Mouse (Mus musculus): ENCODE data around the gene Cct6b.
A peak's percentile ranks its signal among the peaks of the same experiment; 100 is the strongest.

Cct6b gene

GRCm38 (mm10) chr11:82763742-82764437 lies at the start of gene Cct6b, which contains the start of gene Zfp830:
TSS of gene Cct6b (minus strand) at chr11:82764321.
TSS of gene Zfp830 (plus strand) at chr11:82764345.
- peak; percentile 95 for DNase-seq

- no peak for DNase-seq
Observed at GRCm38 (mm10) chr11:82808485-82808884, 44.4 kb upstream of the Cct6b start.

- no peak for DNase-seq
Observed at GRCm38 (mm10) chr11:82807370-82807769, 43.2 kb upstream of the Cct6b start.

- no peak for DNase-seq
Observed at GRCm38 (mm10) chr11:82806656-82807055, 42.5 kb upstream of the Cct6b start.

GRCm38 (mm10) chr11:82783453-82783852 lies 19.3 kb upstream of the Cct6b start:
- DNase-seq: no peak

GRCm38 (mm10) chr11:82782197-82782596 lies 18.1 kb upstream of the Cct6b start:
- DNase-seq: no peak

- peak; percentile 96 for DNase-seq
Observed at GRCm38 (mm10) chr11:82780983-82781903, 17.1 kb upstream of the Cct6b start, which contains the start of gene Lig3. TSS of gene Lig3 (plus strand) at chr11:82781108.

GRCm38 (mm10) chr11:82780134-82780533 lies 16.0 kb upstream of the Cct6b start:
- no peak for DNase-seq

GRCm38 (mm10) chr11:82764438-82764924 lies 360 bp upstream of the Cct6b start:
- no peak for DNase-seq

- DNase-seq: no peak
Observed at GRCm38 (mm10) chr11:82763261-82763660, 860 bp downstream of the Cct6b start.

- DNase-seq: no peak
Observed at GRCm38 (mm10) chr11:82762286-82762829, 1.8 kb downstream of the Cct6b start.

- no peak for DNase-seq
Observed at GRCm38 (mm10) chr11:82755919-82756318, 8.2 kb downstream of the Cct6b start.

GRCm38 (mm10) chr11:82752349-82753115 lies 11.6 kb downstream of the Cct6b start:
- DNase-seq: no peak

GRCm38 (mm10) chr11:82746857-82747366 lies 17.2 kb downstream of the Cct6b start:
- DNase-seq: no peak

GRCm38 (mm10) chr11:82746138-82746537 lies 18.0 kb downstream of the Cct6b start:
- DNase-seq: peak; percentile 62

GRCm38 (mm10) chr11:82739006-82739405 lies 25.1 kb downstream of the Cct6b start:
- no peak for DNase-seq

- DNase-seq: no peak
Observed at GRCm38 (mm10) chr11:82734227-82734626, 29.9 kb downstream of the Cct6b start.

GRCm38 (mm10) chr11:82726862-82727261 lies 37.3 kb downstream of the Cct6b start:
- no peak for DNase-seq

- DNase-seq: no peak
Observed at GRCm38 (mm10) chr11:82719294-82719693, 44.8 kb downstream of the Cct6b start.

- no peak for DNase-seq
Observed at GRCm38 (mm10) chr11:82712681-82713080, 51.4 kb downstream of the Cct6b start.

- DNase-seq: no peak
Observed at GRCm38 (mm10) chr11:82708934-82709333, 55.2 kb downstream of the Cct6b start.

- DNase-seq: no peak
Observed at GRCm38 (mm10) chr11:82705082-82705481, 59.0 kb downstream of the Cct6b start.
